Comparison of ENCODE assay signal across 8 mouse cellular contexts in the genomic region with DNA sequence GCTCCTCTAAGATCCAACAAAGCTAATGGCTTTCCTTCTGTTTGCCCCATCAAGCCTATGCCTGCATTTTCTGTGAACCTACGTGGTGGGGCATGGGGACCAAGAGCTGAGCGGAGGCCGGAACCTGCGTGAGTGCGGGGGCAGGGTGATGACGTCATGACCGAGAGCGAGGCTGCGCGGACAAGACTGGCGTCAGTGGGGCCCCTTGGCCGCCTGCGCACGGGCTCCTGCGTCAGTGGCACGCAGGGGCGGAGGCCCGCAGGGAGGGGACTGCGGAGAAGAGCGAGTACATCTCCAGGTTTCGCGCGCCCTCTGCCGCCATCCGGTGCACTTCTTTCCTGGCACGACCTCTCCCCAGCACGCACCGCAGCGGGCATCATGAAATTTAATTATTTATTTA. TPM values are rescaled to one million over a fixed set of nuclear protein-coding genes. Genes with fewer than 3 reads are reported as not detected.
DNase-seq lines count a peak whose midpoint lies in the region; ATAC-seq and TF ChIP-seq lines count a peak whose summit lies in the region.

No protein-coding gene starts in this region.

- peak; percentile 71 for DNase-seq in Patski (ENCODE audit: low read depth, low spot score)
- peak; percentile 97 to 99 for DNase-seq in cerebellum, postnatal 10 days
- peak; percentile 96 to 97 for DNase-seq in frontal cortex, postnatal 10 days (ENCODE audit: low spot score in 2 of 2)
- DNase-seq in layer of hippocampus, postnatal 25 days (ENCODE audit: extremely low spot score in 1 of 2, low spot score in 1 of 2), result peak; percentile 86 to 93
- DNase-seq in lung, postnatal 14 days, result peak; percentile 97
- peak; percentile 96 for DNase-seq in ovary, postnatal 36 days (ENCODE audit: low spot score)
- DNase-seq in thymus, postnatal 14 days, result peak; percentile 98

- peak overlapping the region; percentile 64 for H3K4me3 ChIP-seq in hindbrain, embryonic 12.5 days

- no peak for TF ChIP-seq CTCF in Patski (IDR thresholded peaks at IDR 0.05)

- ATAC-seq in Patski, result peak; percentile 51
- ATAC-seq in hindbrain, embryonic 12.5 days (ENCODE audit: low FRiP score), result peak; percentile 39

- peaks cover 58% of the 10 kb centered on the region for H3K4me1 ChIP-seq in hindbrain, embryonic 12.5 days

- POLR2A ChIA-PET in Patski (lab: Charles Lee), result interaction anchor here (0.6 to 2.3 kb wide), 10 partner anchors 11 to 408 kb away, joined by 3 to 7 read pairs (median 4); a partner anchor contains a TSS

- H3K4me2 ChIP-seq in hindbrain, embryonic 12.5 days (replicated peaks), result peak overlapping the region; percentile 89

- no peaks in the 10 kb centered on the region for H3K9me3 ChIP-seq in hindbrain, embryonic 12.5 days (replicated peaks)

- CTCF ChIA-PET in Patski (lab: Charles Lee), result interaction anchor here (0.9 to 5.2 kb wide), 10 partner anchors 11 to 181 kb away, joined by 3 to 46 read pairs (median 6); a partner anchor contains a TSS

- peak overlapping the region; percentile 89 for H3K27ac ChIP-seq in hindbrain, embryonic 12.5 days

- WGBS in hindbrain, embryonic 12.5 days, result 0% methylated on average over 29 of the region's 29 CpGs

- in situ Hi-C loops in Patski (cut with MboI; ENCODE audit: low pct_unique_long_range_greater_than_20kb), result loop anchor here (5.0 kb wide), 1 partner anchor 154 kb away; a partner anchor contains a TSS

- no peaks in the 10 kb centered on the region for H3K27me3 ChIP-seq in Patski
- H3K27me3 ChIP-seq in hindbrain, embryonic 12.5 days, result peaks cover 13% of the 10 kb centered on the region

- H3K36me3 ChIP-seq in hindbrain, embryonic 12.5 days, result peaks cover 24% of the 10 kb centered on the region

- H3K9ac ChIP-seq in hindbrain, embryonic 12.5 days, result peak overlapping the region; percentile 59

RNA-seq across cellular contexts. Expression of a gene that starts 0.6 kb away (rescaled TPM):
- polyA plus RNA-seq in Patski (2021), result 30.0 TPM
- 18.4 and 22.3 TPM in 2 replicates for polyA plus RNA-seq in hindbrain, embryonic 12.5 days (2016; fragmentation: Nextera tagmentation; extraction: Ambion mirVana)
- total RNA-seq in layer of hippocampus, postnatal 25 days (2021), result 100 to 1,000 TPM; 399 to 401 TPM

RNA-seq across cellular contexts. Expression of a gene that starts 2.8 kb away (rescaled TPM):
- 475 TPM for polyA plus RNA-seq in Patski (2021)
- polyA plus RNA-seq in hindbrain, embryonic 12.5 days (2016; fragmentation: Nextera tagmentation; extraction: Ambion mirVana), result 351 and 385 TPM in 2 replicates
- 100 to 1,000 TPM; 338 to 391 TPM for total RNA-seq in layer of hippocampus, postnatal 25 days (2021)

RNA-seq across cellular contexts. Expression of a gene that starts 6.8 kb away (rescaled TPM):
- 116 TPM for polyA plus RNA-seq in Patski (2021)
- polyA plus RNA-seq in hindbrain, embryonic 12.5 days (2016; fragmentation: Nextera tagmentation; extraction: Ambion mirVana), result 42.1 and 54.5 TPM in 2 replicates
- 10 to 100 TPM; 61.4 to 82.4 TPM for total RNA-seq in layer of hippocampus, postnatal 25 days (2021)

RNA-seq across cellular contexts. Expression of a gene that starts 24.5 kb away (rescaled TPM):
- 62.1 TPM for polyA plus RNA-seq in Patski (2021)
- polyA plus RNA-seq in hindbrain, embryonic 12.5 days (2016; fragmentation: Nextera tagmentation; extraction: Ambion mirVana), result 235 and 271 TPM in 2 replicates
- total RNA-seq in layer of hippocampus, postnatal 25 days (2021), result 10 to 100 TPM; 69.5 to 97.5 TPM

RNA-seq across cellular contexts. Expression of a gene that starts 25.6 kb away (rescaled TPM):
- polyA plus RNA-seq in Patski (2021), result 140 TPM
- polyA plus RNA-seq in hindbrain, embryonic 12.5 days (2016; fragmentation: Nextera tagmentation; extraction: Ambion mirVana), result 13.1 and 16.1 TPM in 2 replicates
- 10 to 100 TPM; 89.1 to 94.3 TPM for total RNA-seq in layer of hippocampus, postnatal 25 days (2021)

Comparison
In these comparisons a context has a peak if more than half of its experiments do, and no peak if none do; other contexts are left out.
1. Peak in every context shown above with its lines: DNase-seq, ATAC-seq, H3K4me3 ChIP-seq and H3K27ac ChIP-seq.